ENCODE assay signal across 12 mouse cellular contexts in genomic region chr9:61325931-61326351, GRCm38 (mm10). TPM values are rescaled to one million over a fixed set of nuclear protein-coding genes. Genes with fewer than 3 reads are reported as not detected.
DNase-seq lines count a peak whose midpoint lies in the region; ATAC-seq and TF ChIP-seq lines count a peak whose summit lies in the region.
"Had no signal": no experiment of that assay in that cellular context is flagged by ENCODE, and none has a peak within 500 bp of the region (broad histone marks: within the 10 kb centered on the region; RNA-seq: fewer than 3 reads in every experiment).

No protein-coding gene starts in this region.

- H3K9ac ChIP-seq in heart, embryonic 12.5 days = no peak overlapping the region
- H3K9ac ChIP-seq in midbrain, embryonic 12.5 days (replicated peaks) = no peak overlapping the region
- no peak overlapping the region for H3K9ac ChIP-seq in midbrain, embryonic 11.5 days (ENCODE audit: low read length)
- no peak overlapping the region for H3K9ac ChIP-seq in hindbrain, embryonic 13.5 days
- H3K9ac ChIP-seq: forebrain, postnatal 0 days; liver, embryonic 14.5 days had no signal

- TF ChIP-seq POLR2A in lung, adult 2 months (IDR thresholded peaks at IDR 0.05; ENCODE audit: borderline replicate concordance, extremely low read depth, low read depth, low read length) = no peak

- H3K4me2 ChIP-seq in heart, embryonic 12.5 days = no peak overlapping the region
- no peak overlapping the region for H3K4me2 ChIP-seq in midbrain, embryonic 12.5 days (replicated peaks)
- H3K4me2 ChIP-seq in midbrain, embryonic 11.5 days = no peak overlapping the region
- H3K4me2 ChIP-seq in hindbrain, embryonic 13.5 days = no peak overlapping the region

- ATAC-seq in heart, embryonic 12.5 days (ENCODE audit: insufficient number of reproducible peaks, low FRiP score) = no peak
- ATAC-seq in midbrain, embryonic 12.5 days (ENCODE audit: low FRiP score, low read depth) = no peak
- no peak for ATAC-seq in midbrain, embryonic 11.5 days (ENCODE audit: low FRiP score)
- ATAC-seq in hindbrain, embryonic 13.5 days (ENCODE audit: low FRiP score) = no peak; the same call in 1 of the 2 replicates
- ATAC-seq: forebrain, postnatal 0 days had no signal

- DNase-seq in heart, adult 11 months = peak; percentile 92
- DNase-seq in midbrain, embryonic 11.5 days (ENCODE audit: low spot score, missing footprints) = no peak
- DNase-seq in adrenal gland, adult 18-20 months (ENCODE audit: low spot score in 2 of 2) = peak; percentile 55 to 64
- DNase-seq in lung, postnatal 14 days = no peak
- DNase-seq in lung, adult 2 months = no peak
- DNase-seq: forebrain, postnatal 0 days; thymus, postnatal 36 days had no signal

- WGBS in heart, embryonic 12.5 days = 7% methylated on average over 7 of the region's 7 CpGs
- WGBS in midbrain, embryonic 12.5 days = 36% methylated on average over 7 of the region's 7 CpGs
- 43% methylated on average over 7 of the region's 7 CpGs for WGBS in midbrain, embryonic 11.5 days
- 32% methylated on average over 7 of the region's 7 CpGs for WGBS in hindbrain, embryonic 13.5 days
- WGBS in lung, adult 2 months = 50% methylated on average over 7 of the region's 7 CpGs

- H3K27ac ChIP-seq in heart, embryonic 12.5 days (ENCODE audit: poor library complexity, severe bottlenecking) = no peak overlapping the region
- peak overlapping the region; percentile 56 for H3K27ac ChIP-seq in midbrain, embryonic 12.5 days (replicated peaks)
- H3K27ac ChIP-seq in midbrain, embryonic 11.5 days (ENCODE audit: low read depth, low read length) = no peak overlapping the region
- peak overlapping the region; percentile 71 for H3K27ac ChIP-seq in hindbrain, embryonic 13.5 days
- H3K27ac ChIP-seq: liver, embryonic 14.5 days had no signal

- H3K27me3 ChIP-seq in heart, embryonic 12.5 days (replicated peaks) = peaks cover 99% of the 10 kb centered on the region
- H3K27me3 ChIP-seq in midbrain, embryonic 12.5 days = peaks cover 41% of the 10 kb centered on the region
- no peaks in the 10 kb centered on the region for H3K27me3 ChIP-seq in midbrain, embryonic 11.5 days (ENCODE audit: control insufficient read depth, insufficient read depth, low read length)
- H3K27me3 ChIP-seq in hindbrain, embryonic 13.5 days = peaks cover 32% of the 10 kb centered on the region

- no peak for TF ChIP-seq CTCF in lung, adult 2 months (IDR thresholded peaks at IDR 0.05; ENCODE audit: insufficient read depth, low read length)

- no peaks in the 10 kb centered on the region for H3K9me3 ChIP-seq in heart, embryonic 12.5 days (replicated peaks)
- H3K9me3 ChIP-seq in midbrain, embryonic 12.5 days = no peaks in the 10 kb centered on the region
- no peaks in the 10 kb centered on the region for H3K9me3 ChIP-seq in midbrain, embryonic 11.5 days (ENCODE audit: control insufficient read depth, low read length)
- H3K9me3 ChIP-seq in hindbrain, embryonic 13.5 days = no peaks in the 10 kb centered on the region
- H3K9me3 ChIP-seq: megakaryocyte, embryonic 14.5 days had no signal

- no peak overlapping the region for H3K4me3 ChIP-seq in heart, embryonic 12.5 days
- no peak overlapping the region for H3K4me3 ChIP-seq in midbrain, embryonic 12.5 days
- H3K4me3 ChIP-seq in midbrain, embryonic 11.5 days (ENCODE audit: low read depth, low read length) = no peak overlapping the region
- H3K4me3 ChIP-seq in hindbrain, embryonic 13.5 days = no peak overlapping the region
- H3K4me3 ChIP-seq in lung, adult 2 months (replicated peaks; ENCODE audit: extremely low read depth, low read depth, low read length) = no peak overlapping the region
- H3K4me3 ChIP-seq: megakaryocyte, embryonic 14.5 days had no signal

- no peaks in the 10 kb centered on the region for H3K36me3 ChIP-seq in heart, embryonic 12.5 days
- H3K36me3 ChIP-seq in midbrain, embryonic 12.5 days = no peaks in the 10 kb centered on the region
- no peaks in the 10 kb centered on the region for H3K36me3 ChIP-seq in midbrain, embryonic 11.5 days (ENCODE audit: control insufficient read depth, insufficient read depth, low read length)
- no peaks in the 10 kb centered on the region for H3K36me3 ChIP-seq in hindbrain, embryonic 13.5 days

- H3K4me1 ChIP-seq in heart, embryonic 12.5 days (replicated peaks) = peaks cover 52% of the 10 kb centered on the region
- H3K4me1 ChIP-seq in midbrain, embryonic 12.5 days = peaks cover 34% of the 10 kb centered on the region
- peaks cover 15% of the 10 kb centered on the region for H3K4me1 ChIP-seq in midbrain, embryonic 11.5 days (ENCODE audit: control insufficient read depth, insufficient read depth, low read length)
- peaks cover 41% of the 10 kb centered on the region for H3K4me1 ChIP-seq in hindbrain, embryonic 13.5 days (replicated peaks)
- peaks cover 6% of the 10 kb centered on the region; the same call in 1 of the 2 replicates for H3K4me1 ChIP-seq in lung, adult 2 months (ENCODE audit: control insufficient read depth, insufficient read depth, low read length)

RNA-seq across cellular contexts. Expression of gene Tle3, which starts 46.2 kb away (rescaled TPM):
- 12.7 and 12.8 TPM in 2 replicates for polyA plus RNA-seq in heart, embryonic 12.5 days (2016; fragmentation: Nextera tagmentation; extraction: Ambion mirVana)
- 65.9 and 71.9 TPM in 2 replicates for polyA plus RNA-seq in midbrain, embryonic 12.5 days (2016; fragmentation: Nextera tagmentation; extraction: Ambion mirVana)
- polyA plus RNA-seq in midbrain, embryonic 11.5 days (2014; fragmentation: Nextera tagmentation; extraction: Ambion mirVana) = 38.2 and 38.9 TPM in 2 replicates
- 100 to 1,000 TPM; 104 to 148 TPM for total RNA-seq in adrenal gland, adult 18-20 months (2021)
- 31.0 and 32.3 TPM in 2 replicates for polyA plus RNA-seq in hindbrain, embryonic 13.5 days (2015; fragmentation: Nextera tagmentation; extraction: Ambion mirVana)
- polyA plus RNA-seq in lung, adult 2 months (2012; rRNA removed) = 55.1 and 59.1 TPM in 2 replicates

Comparison
In these comparisons a context has a peak if more than half of its experiments do, and no peak if none do; other contexts are left out.
1. H3K27ac ChIP-seq: peak in midbrain, embryonic 12.5 days (single experiment) and hindbrain, embryonic 13.5 days (single experiment); none in heart, embryonic 12.5 days (single experiment) and midbrain, embryonic 11.5 days (single experiment).
2. DNase-seq: peak in heart, adult 11 months (single experiment) and adrenal gland, adult 18-20 months (2 of 2); none in midbrain, embryonic 11.5 days (single experiment), lung, postnatal 14 days (single experiment) and lung, adult 2 months (single experiment).